Mouse (Mus musculus) c-Kit-positive CD71-positive TER-119-negative erythroid progenitor cells, embryonic 14.5 days (primary cell): ENCODE data around the gene Ttc16.

Experiments used
- DNase-seq: peaks from one replicate; pipeline ENCODE4 v3.0.0-alpha.2; 2013; ENCODE audit warnings: low read depth

Gene Ttc16

GRCm38 (mm10) chr2:32775359-32776074, at the start of gene Ttc16, which contains the start of gene Ptrh1:
Gene Ttc16 (minus strand): TSS chr2:32775633.
Gene Ptrh1 (plus strand): TSS chr2:32775786.
- peak; percentile 97 for DNase-seq

- DNase-seq: no peak
Measured at GRCm38 (mm10) chr2:32824778-32825177, 49.3 kb upstream of the Ttc16 start.

GRCm38 (mm10) chr2:32824181-32824580, 48.7 kb upstream of the Ttc16 start:
- no peak for DNase-seq

DNA sequence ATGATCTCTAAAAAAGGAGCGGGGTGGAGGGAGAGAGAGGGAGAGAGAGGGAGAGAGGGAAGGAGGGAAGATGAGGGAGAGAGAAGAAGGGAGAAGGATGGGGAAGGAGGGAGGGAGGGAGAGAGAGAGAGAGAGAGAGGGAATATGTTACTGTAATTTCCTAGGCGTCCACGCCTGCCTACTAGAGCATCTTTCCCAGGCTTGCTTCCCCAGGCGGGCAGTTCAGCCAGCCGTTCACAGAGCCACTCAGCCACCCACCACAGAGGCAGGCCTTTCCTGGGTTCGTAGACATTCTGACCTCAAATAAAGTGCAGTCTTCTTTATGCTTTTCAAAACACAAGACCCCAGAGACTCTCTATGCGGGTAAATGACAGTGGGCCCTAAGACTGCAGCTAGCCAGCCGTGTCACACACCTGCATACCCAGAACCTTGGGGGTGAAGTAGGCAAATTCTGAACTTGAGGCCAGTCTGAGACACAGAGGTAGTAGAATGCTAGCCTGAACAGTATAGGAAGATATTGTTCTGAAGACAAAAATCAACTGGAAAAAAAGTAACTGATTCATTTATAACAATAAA, 48.2 kb upstream of the Ttc16 start:
- no peak for DNase-seq

DNA sequence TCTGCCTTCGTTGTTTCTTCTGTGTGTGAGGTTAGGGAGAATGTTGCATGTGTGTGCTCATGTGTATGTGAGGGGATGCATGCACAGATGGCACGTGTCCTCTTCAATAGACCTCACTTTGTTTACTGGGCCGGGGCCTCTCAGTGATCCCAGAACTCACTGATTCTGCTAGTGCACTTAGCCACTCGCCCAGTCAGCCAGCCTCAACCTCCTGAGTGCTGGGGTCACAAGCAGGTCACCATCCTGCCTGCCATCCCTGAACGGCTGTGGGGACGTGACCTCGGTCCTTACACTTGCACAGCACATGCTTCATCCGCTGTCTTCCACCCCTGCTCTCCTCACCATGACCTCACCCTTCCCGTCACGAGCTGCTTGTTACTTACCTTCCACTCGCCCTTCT, 47.7 kb upstream of the Ttc16 start:
- no peak for DNase-seq

DNA sequence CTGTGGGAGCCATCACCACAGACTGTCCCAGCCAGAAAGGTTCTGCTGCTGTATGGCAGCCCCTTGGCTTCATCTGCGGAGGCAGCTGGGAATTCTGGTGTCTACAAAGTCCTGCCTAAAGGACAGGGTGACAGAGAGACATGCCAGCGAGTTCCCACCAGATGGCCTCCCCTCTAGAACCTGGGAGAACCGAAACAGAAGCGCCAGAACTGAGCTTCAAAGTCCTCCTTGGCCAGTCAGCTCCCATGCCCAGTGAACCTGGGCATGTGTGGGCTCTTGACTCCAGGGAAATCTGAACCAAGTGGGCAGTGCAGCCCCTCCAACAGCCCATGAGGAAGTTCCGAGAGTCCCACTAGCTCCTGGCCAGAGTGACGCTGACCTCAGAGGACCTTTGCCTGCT, 47.2 kb upstream of the Ttc16 start:
- no peak for DNase-seq

DNA sequence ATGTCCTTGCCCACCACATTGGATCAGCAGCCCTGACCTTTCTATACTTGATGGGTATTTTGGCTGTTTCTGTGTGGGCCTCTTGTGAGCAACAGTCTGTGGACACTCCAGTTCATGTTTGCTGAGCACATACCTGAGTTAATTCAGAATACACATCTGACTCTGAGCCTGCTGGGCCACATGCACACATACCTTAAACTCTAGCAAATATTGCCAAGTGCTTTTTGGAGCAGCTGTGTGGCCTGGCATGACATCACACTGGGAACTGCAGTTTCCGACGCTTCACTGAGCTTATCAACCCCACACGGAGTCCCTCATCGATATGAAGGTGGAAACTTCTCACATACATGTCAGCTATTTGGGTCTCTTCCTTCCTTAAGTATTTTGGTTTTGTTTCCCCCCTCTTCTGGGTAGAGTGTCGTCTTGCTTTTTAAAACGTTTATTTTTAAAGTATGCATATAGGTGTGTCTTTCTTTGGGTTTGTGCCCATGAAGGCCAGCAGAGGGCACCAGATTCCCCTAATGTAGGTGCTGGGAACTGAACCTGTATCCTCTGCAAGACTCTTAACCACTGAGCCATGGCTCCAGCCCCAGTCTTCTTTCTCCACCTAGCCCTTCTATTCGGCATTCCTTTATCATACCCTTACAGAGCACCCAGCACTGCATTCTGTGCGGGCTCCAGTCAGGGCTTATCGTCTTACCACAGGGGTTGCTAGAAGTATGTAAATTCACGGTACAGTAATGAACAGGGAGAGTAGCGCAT, 45.8 kb upstream of the Ttc16 start:
- peak; percentile 46 for DNase-seq

- DNase-seq: no peak
Measured at GRCm38 (mm10) chr2:32818208-32818607, 42.8 kb upstream of the Ttc16 start.

DNA sequence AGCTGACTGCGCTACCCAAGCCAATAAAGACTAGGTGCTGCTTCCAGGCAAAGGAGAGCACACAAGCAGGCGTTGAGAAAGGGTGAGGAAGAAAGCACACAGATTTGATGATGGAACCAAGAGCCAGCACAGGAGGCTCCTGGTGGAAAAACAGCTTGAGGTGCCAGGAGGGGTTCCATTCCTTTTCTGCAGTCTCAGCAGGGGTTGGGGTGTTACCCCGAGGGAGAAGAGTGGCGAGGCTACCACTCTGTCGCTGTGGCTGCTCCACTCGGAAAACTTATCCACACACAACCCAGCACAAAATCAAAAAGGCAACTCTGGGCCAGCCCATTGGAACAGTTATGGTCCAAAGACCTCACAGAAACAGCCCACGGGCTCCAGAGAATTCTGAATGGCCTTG, 42.2 kb upstream of the Ttc16 start:
- no peak for DNase-seq

- no peak for DNase-seq
Measured at GRCm38 (mm10) chr2:32816946-32817581, 41.6 kb upstream of the Ttc16 start.

DNA sequence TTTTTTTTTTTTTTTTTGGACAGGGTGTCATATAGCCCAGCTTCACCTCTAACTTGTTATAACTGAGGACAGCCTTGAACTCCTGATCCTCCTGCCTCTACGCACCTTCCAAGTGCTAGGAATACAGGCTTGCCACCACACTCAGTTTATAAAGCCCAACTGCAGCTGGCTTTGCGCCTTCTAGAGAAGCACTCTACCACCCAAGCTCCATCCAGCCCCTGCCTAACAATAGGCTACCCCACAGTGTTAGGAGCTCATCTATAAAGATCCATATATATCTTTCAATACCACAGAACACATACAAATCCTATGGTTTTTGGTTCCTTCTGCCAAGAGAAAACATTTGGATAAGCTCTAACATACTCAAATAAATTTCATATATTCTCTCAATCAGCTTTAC, 41.1 kb upstream of the Ttc16 start:
- no peak for DNase-seq

DNA sequence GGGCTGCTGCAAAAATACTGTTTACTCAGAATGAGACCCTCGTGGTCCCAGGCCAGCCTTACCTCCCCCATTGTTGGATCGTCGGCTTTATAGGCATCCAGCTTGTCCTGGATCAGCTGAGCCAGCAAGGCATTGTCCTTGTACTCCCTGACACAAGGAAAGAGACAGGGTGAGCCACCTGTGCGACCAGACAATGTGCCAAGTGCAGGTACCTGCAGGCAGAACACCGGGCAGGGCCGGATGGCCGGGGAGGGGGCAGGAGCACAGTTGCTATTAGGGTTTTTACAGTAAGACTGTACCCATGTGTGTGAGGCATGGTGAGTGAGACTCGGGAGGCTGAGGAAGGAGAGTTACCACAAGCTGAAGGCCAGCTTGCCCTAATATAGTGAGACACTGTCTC, 36.5 kb upstream of the Ttc16 start:
- no peak for DNase-seq

GRCm38 (mm10) chr2:32808816-32809566, 33.6 kb upstream of the Ttc16 start:
- DNase-seq: no peak

DNA sequence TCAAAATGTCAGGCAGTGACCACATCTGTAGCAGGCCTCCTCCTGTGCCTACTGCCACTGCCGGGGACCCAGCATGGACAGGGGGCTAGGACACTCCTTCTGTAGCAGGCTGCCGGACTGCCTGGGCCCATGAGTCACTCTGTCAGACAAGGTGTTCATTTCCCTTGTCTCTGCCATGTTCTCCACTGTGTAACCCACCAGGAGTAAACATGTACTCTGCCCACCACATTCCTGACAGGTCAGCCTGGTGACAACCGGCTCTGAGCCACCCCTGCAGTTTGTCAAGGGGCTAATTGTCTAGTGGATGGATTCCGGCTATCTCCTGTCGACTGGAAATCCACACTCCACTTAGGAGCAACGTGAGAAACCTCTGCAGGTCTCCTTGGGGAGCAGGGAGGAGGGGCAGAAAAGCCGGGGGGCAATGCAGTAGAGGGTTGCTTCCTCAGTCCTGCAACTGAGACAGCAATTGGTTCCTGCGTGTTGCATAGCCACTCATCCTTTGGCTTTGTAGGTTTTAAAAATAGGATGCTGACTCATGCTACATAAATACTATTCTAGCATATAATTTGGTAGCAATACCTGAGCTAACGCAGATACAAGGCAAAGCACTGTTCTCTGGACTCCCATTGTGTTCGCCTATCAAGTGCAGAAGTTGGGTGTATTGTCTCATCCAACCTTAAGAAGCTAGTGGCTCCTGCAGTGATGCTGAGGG, 23.0 kb upstream of the Ttc16 start:
- DNase-seq: no peak

DNA sequence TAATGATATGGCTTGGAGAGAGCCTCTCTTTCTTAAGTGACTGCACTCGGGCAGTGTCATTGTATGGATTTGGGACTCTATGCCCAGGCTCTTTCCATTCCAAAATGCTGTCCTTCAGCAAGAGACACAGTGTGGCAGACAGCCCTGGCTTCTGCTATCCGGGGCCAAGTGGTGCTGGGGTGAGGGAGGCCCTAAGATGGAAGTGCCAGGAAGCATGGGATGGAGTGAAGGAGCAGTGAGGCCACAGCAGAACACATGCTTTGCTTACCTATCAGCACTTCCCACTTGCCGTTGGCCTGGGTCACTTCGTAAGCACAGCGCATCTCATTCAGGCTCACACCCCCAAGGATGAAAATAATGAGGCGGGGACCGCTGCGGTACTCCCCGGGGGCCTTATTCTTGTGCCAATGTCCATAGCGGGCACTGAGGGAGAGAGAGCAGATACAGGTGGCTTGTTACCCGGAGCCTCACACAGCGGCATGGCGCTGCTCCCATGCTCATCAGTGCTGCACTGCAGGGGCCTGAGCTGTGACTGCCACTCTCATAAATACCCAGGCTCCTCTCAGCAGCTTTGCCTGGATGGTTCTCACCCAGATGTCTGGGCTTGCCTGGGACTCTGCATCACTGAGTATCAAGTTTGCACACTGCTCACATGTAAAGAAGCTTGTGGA, 20.4 kb upstream of the Ttc16 start:
- DNase-seq: no peak

- no peak for DNase-seq
Measured at GRCm38 (mm10) chr2:32791297-32791696, 15.9 kb upstream of the Ttc16 start.

DNA sequence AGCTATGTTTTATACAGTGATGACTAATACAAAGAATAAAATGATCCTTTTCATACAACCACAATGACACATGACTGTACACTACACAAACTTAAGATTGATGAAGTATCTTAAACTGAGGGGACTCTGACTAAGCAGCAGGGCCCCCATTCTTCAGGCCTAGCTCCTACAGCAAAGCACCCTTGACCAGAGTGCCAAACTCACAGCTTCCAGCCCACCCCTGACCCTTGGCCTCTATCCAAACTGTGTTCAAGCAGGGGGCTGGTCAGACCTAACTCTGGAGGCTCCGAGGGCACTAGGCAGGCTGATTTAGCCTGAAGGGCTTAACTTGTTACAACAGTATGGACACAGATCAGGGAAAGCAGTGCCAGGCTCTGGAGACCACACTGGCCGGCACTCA, 13.1 kb upstream of the Ttc16 start:
- no peak for DNase-seq

GRCm38 (mm10) chr2:32787176-32787575, 11.7 kb upstream of the Ttc16 start:
- no peak for DNase-seq

- no peak for DNase-seq
Measured at GRCm38 (mm10) chr2:32784048-32784681, 8.7 kb upstream of the Ttc16 start, which contains the start of gene Cfap157. Gene Cfap157 (minus strand): TSS chr2:32784428.

DNA sequence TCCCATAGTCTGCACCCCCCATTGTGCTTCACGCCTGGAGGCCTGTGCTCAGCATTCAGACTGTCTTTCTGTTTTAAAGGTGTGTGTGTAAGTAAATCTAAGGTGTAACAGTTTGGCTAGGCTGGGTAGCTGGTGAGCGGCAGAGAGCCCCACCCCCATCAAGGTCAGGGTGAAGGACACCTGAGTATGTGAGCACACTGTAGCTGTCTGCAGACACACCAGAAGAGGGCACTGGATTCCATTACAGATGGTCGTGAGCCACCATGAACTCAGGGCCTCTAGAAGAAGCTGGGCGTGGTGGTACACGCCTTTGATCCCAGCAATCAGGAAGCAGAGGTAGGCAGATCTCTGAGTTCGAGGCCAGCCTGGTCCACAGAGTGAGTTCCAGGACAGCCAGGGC, 6.3 kb upstream of the Ttc16 start:
- DNase-seq: no peak
